Mouse (Mus musculus) embryonic fibroblast, embryonic 13.5 days (primary cell): ENCODE results near the gene Capn2.

ENCODE experiments used
- CTCF ChIP-seq: IDR thresholded peaks from 2 replicates; pipeline ENCODE4 v1.5.1; 2011; ENCODE audit warnings: mild to moderate bottlenecking, control low read depth, low read length, moderate library complexity, borderline replicate concordance; ENCODE audit not compliant: insufficient read depth
- POLR2A ChIP-seq: IDR thresholded peaks from 2 replicates; pipeline ENCODE4 v1.6.1; 2011; ENCODE audit warnings: low read depth, mild to moderate bottlenecking, control low read depth, low read length, moderate library complexity

- TF ChIP-seq CTCF (no peak), POLR2A (no peak)
Measured at GRCm38 (mm10) chr1:182459436-182459835, 58.0 kb downstream of the Capn2 start.
